Mouse (Mus musculus): ENCODE results near the gene Slc12a7. TPM values are rescaled to one million over a fixed set of nuclear protein-coding genes. Genes with fewer than 3 reads are reported as not detected.
"Not testable (repeated sequence)": the region's sequence is repeated elsewhere in the genome, so short reads cannot be mapped to it uniquely, and the experiment has no call there.

Slc12a7 gene
- polyA plus RNA-seq, 1 experiment from 2014 or later: 31.6 TPM

- Histone ChIP-seq H3K36me3 (no peaks in the 10 kb centered on the region), H3K9ac (no peak overlapping the region), H3K4me1 (no peaks in the 10 kb centered on the region), H3K27me3 (replicated peaks) (peaks cover 8% of the 10 kb centered on the region; the same call in 1 of the 2 replicates), H3K9me3 (no peaks in the 10 kb centered on the region), H3K4me2 (no peak overlapping the region), H3K27ac (replicated peaks) (no peak overlapping the region), H3K4me3 (no peak overlapping the region)
- no peak for ATAC-seq (ENCODE audit: extremely low read depth, insufficient number of reproducible peaks, low FRiP score, low TSS enrichment)
- 83% methylated on average over 12 of the region's 12 CpGs for whole genome bisulfite sequencing
Measured at GRCm38 (mm10) chr13:73700554-73700953, 32.3 kb upstream of the Slc12a7 start.

DNA sequence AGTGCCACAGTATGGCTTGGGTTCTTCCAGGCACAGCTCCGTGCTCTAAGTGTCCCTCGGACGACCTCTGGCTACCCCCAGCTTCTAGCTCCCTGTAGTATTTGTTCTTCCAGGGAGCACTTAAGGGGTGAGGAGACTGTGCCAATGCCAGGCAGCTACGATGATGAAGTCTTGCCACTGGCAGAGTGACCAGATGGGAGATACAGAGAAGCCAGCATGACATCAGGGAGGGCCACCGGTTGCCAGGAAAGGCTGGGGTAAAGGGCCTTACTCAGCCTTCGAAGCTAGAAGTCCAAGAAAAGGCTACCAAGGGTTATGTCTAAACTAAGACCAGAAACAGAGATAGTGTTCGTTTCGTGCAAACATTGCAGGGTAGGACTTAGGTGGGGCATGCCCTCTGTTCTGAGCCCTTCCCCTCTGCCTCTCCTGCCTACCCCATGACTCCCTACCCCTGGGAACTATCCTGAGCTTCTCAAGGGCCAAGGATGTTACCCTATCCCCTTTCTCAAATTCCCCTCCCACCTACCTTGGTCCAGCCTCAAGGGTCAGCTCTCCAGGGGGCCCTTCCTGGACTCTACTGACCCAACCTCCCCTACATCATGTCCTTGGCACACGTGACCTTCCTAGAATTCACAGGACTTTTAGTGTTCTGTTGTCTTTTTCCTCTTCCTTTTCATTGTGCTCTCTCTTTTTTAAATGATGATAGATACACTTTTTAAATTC lies 31.6 kb upstream of the Slc12a7 start:
- Histone ChIP-seq H3K36me3 (no peaks in the 10 kb centered on the region), H3K4me2 (no peak overlapping the region), H3K27ac (replicated peaks) (no peak overlapping the region), H3K4me1 (no peaks in the 10 kb centered on the region), H3K27me3 (replicated peaks) (peaks cover 6% of the 10 kb centered on the region; the same call in 1 of the 2 replicates), H3K9ac (no peak overlapping the region), H3K9me3 (no peaks in the 10 kb centered on the region), H3K4me3 (no peak overlapping the region)
- no peak for ATAC-seq (ENCODE audit: extremely low read depth, insufficient number of reproducible peaks, low FRiP score, low TSS enrichment)
- 69% methylated on average over 9 of the region's 9 CpGs for WGBS

DNA sequence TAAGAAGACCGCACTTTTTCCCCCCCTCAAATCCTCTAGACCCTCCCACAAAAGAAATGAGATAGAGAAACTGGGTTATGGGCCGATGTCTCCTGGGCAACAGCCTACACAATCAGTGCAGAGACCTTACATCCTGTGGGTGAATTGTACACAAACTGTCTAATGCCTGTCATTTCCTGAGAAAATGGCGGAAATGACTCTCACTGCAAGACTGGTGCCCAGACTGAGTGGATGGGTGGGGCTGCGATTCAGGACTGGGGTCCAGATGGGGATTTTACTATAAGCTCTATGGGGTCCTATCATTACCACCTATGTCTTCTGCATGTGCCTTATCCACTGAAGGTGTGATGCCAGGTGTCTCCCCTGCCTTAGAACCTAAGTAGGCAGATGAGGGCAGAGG lies 30.1 kb upstream of the Slc12a7 start:
- Histone ChIP-seq H3K9me3 (no peaks in the 10 kb centered on the region), H3K4me2 (no peak overlapping the region), H3K4me3 (no peak overlapping the region), H3K36me3 (no peaks in the 10 kb centered on the region), H3K27ac (replicated peaks) (no peak overlapping the region), H3K9ac (no peak overlapping the region), H3K4me1 (no peaks in the 10 kb centered on the region), H3K27me3 (replicated peaks) (no peaks in the 10 kb centered on the region)
- 59% methylated on average over 4 of the region's 4 CpGs for WGBS
- no peak for ATAC-seq (ENCODE audit: extremely low read depth, insufficient number of reproducible peaks, low FRiP score, low TSS enrichment)

DNA sequence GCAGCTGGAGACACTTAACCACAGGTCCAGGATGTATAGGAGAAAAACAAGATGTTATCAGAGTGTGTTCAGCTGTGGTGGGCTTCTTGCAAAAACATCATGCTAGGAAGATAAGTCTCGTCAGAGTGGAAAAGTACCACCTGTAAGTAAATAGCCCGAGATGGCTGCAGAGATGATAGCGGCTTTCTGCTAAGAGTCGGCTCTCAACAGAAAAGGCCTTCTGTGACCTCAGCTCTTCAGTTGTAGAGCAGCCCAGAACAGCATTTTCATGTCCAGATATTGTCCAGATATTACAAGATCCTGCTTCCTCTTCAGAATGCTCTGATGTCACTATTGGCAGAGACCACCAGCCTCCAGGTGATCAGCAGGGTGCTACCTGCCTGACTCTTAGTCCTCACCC lies 29.4 kb upstream of the Slc12a7 start:
- H3K4me3 ChIP-seq; H3K27me3 ChIP-seq (replicated peaks); H3K9ac ChIP-seq; H3K9me3 ChIP-seq; H3K4me2 ChIP-seq; ATAC-seq (ENCODE audit: extremely low read depth, insufficient number of reproducible peaks, low FRiP score, low TSS enrichment); H3K27ac ChIP-seq (replicated peaks); H3K36me3 ChIP-seq; H3K4me1 ChIP-seq: not testable (repeated sequence)
- 38% methylated on average over 4 of the region's 4 CpGs for WGBS

DNA sequence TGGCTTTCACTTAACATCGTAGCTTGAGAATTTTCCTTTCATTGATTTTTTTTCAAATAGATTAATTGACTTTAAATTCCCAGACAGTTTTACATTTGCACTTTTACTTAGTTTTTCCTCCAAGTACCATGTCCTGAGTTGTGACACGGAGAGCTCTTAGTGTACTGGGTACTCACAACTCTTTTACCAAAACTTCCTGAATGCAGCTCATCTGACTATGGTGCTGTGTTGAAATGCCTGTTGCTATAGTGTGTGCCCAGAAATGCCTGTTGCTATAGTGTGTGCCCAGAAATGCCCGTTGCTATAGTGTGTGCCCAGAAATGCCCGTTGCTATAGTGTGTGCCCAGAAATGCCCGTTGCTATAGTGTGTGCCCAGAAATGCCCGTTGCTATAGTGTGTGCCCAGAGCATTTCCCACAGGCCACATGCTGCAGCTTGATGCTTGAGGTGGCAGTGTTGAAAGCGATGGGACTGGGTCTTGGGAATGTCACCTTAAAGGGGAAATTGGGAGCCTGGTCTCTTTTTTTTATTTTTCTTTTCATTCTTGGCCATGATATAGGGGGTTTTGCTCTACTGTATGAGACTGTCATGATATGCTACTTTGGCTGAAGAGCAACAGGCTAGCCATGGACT lies 28.1 kb upstream of the Slc12a7 start, which contains the start of gene Slc6a19:
Slc6a19 (minus strand) TSS at position 172 of the 632 bp plus-strand sequence.
- no peak for ATAC-seq (ENCODE audit: extremely low read depth, insufficient number of reproducible peaks, low FRiP score, low TSS enrichment)
- Histone ChIP-seq H3K4me3 (no peak within 1 kb of the TSS), H3K27me3 (replicated peaks) (no peaks in the 10 kb centered on the region), H3K9me3 (no peaks in the 10 kb centered on the region), H3K9ac (no peak within 1 kb of the TSS), H3K27ac (replicated peaks) (no peak within 1 kb of the TSS), H3K36me3 (no peaks in the 10 kb centered on the region), H3K4me2 (no peak within 1 kb of the TSS), H3K4me1 (no peaks in the 10 kb centered on the region)
- WGBS: 78% methylated on average over 7 of the region's 7 CpGs

- Histone ChIP-seq H3K4me3 (no peak overlapping the region), H3K4me2 (no peak overlapping the region), H3K36me3 (no peaks in the 10 kb centered on the region), H3K4me1 (no peaks in the 10 kb centered on the region), H3K27me3 (replicated peaks) (peaks cover 5% of the 10 kb centered on the region; the same call in 1 of the 2 replicates), H3K9ac (no peak overlapping the region), H3K9me3 (no peaks in the 10 kb centered on the region), H3K27ac (replicated peaks) (no peak overlapping the region)
- ATAC-seq (ENCODE audit: extremely low read depth, insufficient number of reproducible peaks, low FRiP score, low TSS enrichment): no peak
- WGBS: 73% methylated on average over 6 of the region's 6 CpGs
Measured at GRCm38 (mm10) chr13:73709491-73709890, 23.4 kb upstream of the Slc12a7 start.

DNA sequence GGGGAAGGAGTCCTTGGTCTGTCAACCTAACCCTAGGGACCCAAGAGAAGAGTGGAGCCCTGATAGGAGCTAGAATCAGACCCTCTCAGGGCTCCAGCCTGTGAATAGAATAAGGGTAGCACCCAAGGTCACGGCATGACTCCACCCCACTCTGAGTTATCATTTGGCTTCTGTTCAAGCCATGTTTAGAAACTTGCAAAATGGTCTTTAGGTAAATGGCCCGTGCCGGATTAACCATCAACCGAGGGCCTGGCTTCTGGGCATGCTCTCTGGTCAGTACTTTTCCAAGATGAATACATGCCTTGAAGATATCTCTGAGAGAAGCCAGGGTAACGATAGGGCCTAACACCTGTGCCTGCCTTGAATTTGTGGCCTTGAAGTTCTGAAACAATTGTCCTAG lies 21.7 kb upstream of the Slc12a7 start:
- peaks cover 8% of the 10 kb centered on the region; the same call in 1 of the 2 replicates for H3K27me3 ChIP-seq (replicated peaks)
- no peaks in the 10 kb centered on the region for H3K9me3 ChIP-seq
- no peak overlapping the region for H3K4me2 ChIP-seq
- H3K4me1 ChIP-seq: no peaks in the 10 kb centered on the region
- H3K27ac ChIP-seq (replicated peaks): no peak overlapping the region
- H3K9ac ChIP-seq: no peak overlapping the region
- no peak overlapping the region for H3K4me3 ChIP-seq
- no peak for ATAC-seq (ENCODE audit: extremely low read depth, insufficient number of reproducible peaks, low FRiP score, low TSS enrichment)
- H3K36me3 ChIP-seq: no peaks in the 10 kb centered on the region
- WGBS: 73% methylated on average over 5 of the region's 5 CpGs

GRCm38 (mm10) chr13:73711803-73712202 lies 21.1 kb upstream of the Slc12a7 start:
- no peaks in the 10 kb centered on the region for H3K36me3 ChIP-seq
- H3K27ac ChIP-seq (replicated peaks): no peak overlapping the region
- no peaks in the 10 kb centered on the region for H3K4me1 ChIP-seq
- H3K4me2 ChIP-seq: no peak overlapping the region
- 76% methylated on average over 5 of the region's 5 CpGs for WGBS
- no peak for ATAC-seq (ENCODE audit: extremely low read depth, insufficient number of reproducible peaks, low FRiP score, low TSS enrichment)
- H3K4me3 ChIP-seq: no peak overlapping the region
- no peaks in the 10 kb centered on the region for H3K9me3 ChIP-seq
- no peak overlapping the region for H3K9ac ChIP-seq
- peaks cover 8% of the 10 kb centered on the region; the same call in 1 of the 2 replicates for H3K27me3 ChIP-seq (replicated peaks)

GRCm38 (mm10) chr13:73712228-73712627 lies 20.7 kb upstream of the Slc12a7 start:
- Histone ChIP-seq H3K27ac (replicated peaks) (no peak overlapping the region), H3K4me1 (no peaks in the 10 kb centered on the region), H3K9me3 (no peaks in the 10 kb centered on the region), H3K36me3 (no peaks in the 10 kb centered on the region), H3K4me2 (no peak overlapping the region), H3K4me3 (no peak overlapping the region), H3K27me3 (replicated peaks) (peaks cover 8% of the 10 kb centered on the region; the same call in 1 of the 2 replicates), H3K9ac (no peak overlapping the region)
- 65% methylated on average over 3 of the region's 3 CpGs for WGBS
- no peak for ATAC-seq (ENCODE audit: extremely low read depth, insufficient number of reproducible peaks, low FRiP score, low TSS enrichment)

GRCm38 (mm10) chr13:73713204-73713603 lies 19.7 kb upstream of the Slc12a7 start:
- H3K4me3 ChIP-seq: no peak overlapping the region
- H3K9ac ChIP-seq: no peak overlapping the region
- WGBS: 59% methylated on average over 4 of the region's 4 CpGs
- ATAC-seq (ENCODE audit: extremely low read depth, insufficient number of reproducible peaks, low FRiP score, low TSS enrichment): no peak
- no peaks in the 10 kb centered on the region for H3K36me3 ChIP-seq
- H3K9me3 ChIP-seq: no peaks in the 10 kb centered on the region
- H3K27ac ChIP-seq (replicated peaks): no peak overlapping the region
- no peak overlapping the region for H3K4me2 ChIP-seq
- peaks cover 8% of the 10 kb centered on the region; the same call in 1 of the 2 replicates for H3K27me3 ChIP-seq (replicated peaks)
- no peaks in the 10 kb centered on the region for H3K4me1 ChIP-seq

DNA sequence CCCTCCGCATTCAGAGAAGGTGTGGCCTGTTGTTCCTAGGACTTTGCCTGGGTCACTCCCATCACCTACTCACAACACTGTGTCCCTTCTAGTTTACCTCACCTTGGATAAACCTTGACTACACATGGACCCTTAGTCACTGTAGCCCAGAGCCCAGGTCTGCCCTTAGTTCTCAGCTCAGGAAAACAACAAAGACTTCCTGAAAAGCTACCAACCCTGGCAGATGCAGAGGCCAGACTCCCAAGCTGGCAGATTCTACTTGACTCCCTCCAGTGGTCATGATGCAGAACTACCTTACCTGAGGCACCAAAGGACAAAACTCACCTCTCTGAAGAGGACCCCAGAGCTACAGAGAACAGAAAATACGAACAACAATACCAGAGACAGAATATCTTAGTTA lies 18.9 kb upstream of the Slc12a7 start:
- no peaks in the 10 kb centered on the region for H3K4me1 ChIP-seq
- H3K9me3 ChIP-seq: no peaks in the 10 kb centered on the region
- H3K9ac ChIP-seq: no peak overlapping the region
- H3K4me3 ChIP-seq: no peak overlapping the region
- no peak; the same call in 1 of the 2 replicates for ATAC-seq (ENCODE audit: extremely low read depth, insufficient number of reproducible peaks, low FRiP score, low TSS enrichment)
- H3K36me3 ChIP-seq: no peaks in the 10 kb centered on the region
- WGBS: 63% methylated on average over 2 of the region's 2 CpGs
- peaks cover 8% of the 10 kb centered on the region; the same call in 1 of the 2 replicates for H3K27me3 ChIP-seq (replicated peaks)
- H3K4me2 ChIP-seq: no peak overlapping the region
- H3K27ac ChIP-seq (replicated peaks): no peak overlapping the region

- Histone ChIP-seq H3K36me3 (no peaks in the 10 kb centered on the region), H3K9ac (no peak overlapping the region), H3K27ac (replicated peaks) (no peak overlapping the region), H3K27me3 (replicated peaks) (peaks cover 11% of the 10 kb centered on the region; the same call in 1 of the 2 replicates), H3K4me1 (peaks cover 11% of the 10 kb centered on the region), H3K9me3 (no peaks in the 10 kb centered on the region), H3K4me3 (no peak overlapping the region), H3K4me2 (no peak overlapping the region)
- ATAC-seq (ENCODE audit: extremely low read depth, insufficient number of reproducible peaks, low FRiP score, low TSS enrichment): no peak
- 4% methylated on average over 2 of the region's 2 CpGs for WGBS
Measured at GRCm38 (mm10) chr13:73718225-73718624, 14.7 kb upstream of the Slc12a7 start.

Measured in heart, embryonic 13.5 days (tissue).